Mouse (Mus musculus): Measurements from ENCODE around the gene Srsf9. TPM values are rescaled to one million over a fixed set of nuclear protein-coding genes. Genes with fewer than 3 reads are reported as not detected.
A peak's percentile ranks its signal among the peaks of the same experiment; 100 is the strongest.

The Srsf9 gene
- 86.0 and 90.6 TPM in 2 replicates for polyA plus RNA-seq (2015; fragmentation: Nextera tagmentation; extraction: Ambion mirVana)

DNA sequence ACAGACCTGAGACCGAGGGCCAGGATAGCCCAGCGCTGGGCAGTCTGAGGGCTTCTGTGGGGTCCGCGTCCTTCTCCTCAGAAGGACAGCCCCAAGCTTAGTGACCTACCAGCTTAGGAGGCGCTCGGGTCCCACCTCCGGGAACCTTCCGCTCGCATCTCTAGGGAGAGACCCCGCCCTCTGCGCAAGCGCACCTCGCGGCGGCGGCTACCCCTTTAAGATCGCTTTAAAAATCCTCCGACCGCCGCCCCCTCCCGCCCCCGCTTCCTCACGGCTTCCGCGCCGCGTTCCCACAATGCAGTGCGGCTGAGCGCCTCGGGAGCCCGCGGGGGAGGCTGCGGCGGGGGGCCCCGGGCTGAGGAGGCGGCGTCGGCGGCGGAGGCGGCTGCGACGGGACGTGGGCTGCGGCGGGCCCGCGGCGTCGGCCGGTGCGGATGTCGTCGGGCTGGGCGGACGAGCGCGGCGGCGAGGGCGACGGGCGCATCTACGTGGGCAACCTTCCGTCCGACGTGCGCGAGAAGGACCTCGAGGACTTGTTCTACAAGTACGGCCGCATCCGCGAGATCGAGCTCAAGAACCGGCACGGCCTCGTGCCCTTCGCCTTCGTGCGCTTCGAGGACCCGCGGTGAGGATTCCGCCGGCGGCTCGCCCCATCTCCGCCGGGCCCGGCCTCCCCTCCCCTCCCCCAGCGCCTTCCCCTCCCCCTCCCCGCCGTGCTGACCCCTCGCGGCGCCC, at the start of gene Srsf9:
TSS of gene Srsf9 (plus strand) at position 303 of the 735 bp plus-strand sequence.
- no peaks in the 10 kb centered on the region for H3K9me3 ChIP-seq (ENCODE audit: low read length)
- TF ChIP-seq CTCF (IDR thresholded peaks at IDR 0.05; ENCODE audit: low read depth): no peak
- TF ChIP-seq EP300 (IDR thresholded peaks at IDR 0.05; ENCODE audit: low read depth): no peak
- 1% methylated on average over 77 of the region's 97 CpGs for WGBS (ENCODE audit: insufficient replicate concordance)
- peak; percentile 97 for DNase-seq
- H3K4me2 ChIP-seq (ENCODE audit: low read depth, low read length): peak within 1 kb of the TSS; percentile 90
- no peaks in the 10 kb centered on the region for H3K27me3 ChIP-seq (ENCODE audit: insufficient read depth, low read length)
- H3K4me3 ChIP-seq (ENCODE audit: low read depth, low read length): peak within 1 kb of the TSS; percentile 85
- H3K27ac ChIP-seq (ENCODE audit: low read depth): peak within 1 kb of the TSS; percentile 61
- H3K9ac ChIP-seq (replicated peaks): peak within 1 kb of the TSS; percentile 82
- ATAC-seq: peak; percentile 93
- peaks cover 11% of the 10 kb centered on the region for H3K36me3 ChIP-seq (replicated peaks; ENCODE audit: insufficient read depth, low read length)
- peaks cover 8% of the 10 kb centered on the region for H3K4me1 ChIP-seq (ENCODE audit: insufficient read depth)

DNA sequence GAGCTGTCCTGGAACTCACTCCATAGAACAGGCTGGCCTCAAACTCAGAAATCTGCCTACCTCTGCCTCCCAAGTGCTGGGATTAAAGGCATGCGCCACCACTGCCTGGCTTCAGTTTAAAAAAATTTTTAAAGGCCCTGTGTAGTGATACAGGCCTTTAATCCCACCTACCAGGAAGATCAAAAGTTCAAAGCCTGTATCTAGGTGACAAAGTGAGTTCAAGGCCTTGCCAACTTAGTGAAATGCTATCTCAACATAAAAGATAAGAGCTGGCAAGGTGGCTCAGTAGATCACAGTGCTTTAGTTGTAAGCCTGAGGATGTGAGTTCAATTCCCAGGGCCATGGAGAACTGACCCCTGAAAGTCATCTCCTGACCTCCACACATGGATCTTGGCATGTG, 48.9 kb upstream of the Srsf9 start:
- no peak overlapping the region for H3K4me2 ChIP-seq (ENCODE audit: low read depth, low read length)
- no peak for TF ChIP-seq CTCF (IDR thresholded peaks at IDR 0.05; ENCODE audit: low read depth)
- TF ChIP-seq EP300 (IDR thresholded peaks at IDR 0.05; ENCODE audit: low read depth): no peak
- WGBS (ENCODE audit: insufficient replicate concordance): 60% methylated on average over 1 of the region's 1 CpGs

DNA sequence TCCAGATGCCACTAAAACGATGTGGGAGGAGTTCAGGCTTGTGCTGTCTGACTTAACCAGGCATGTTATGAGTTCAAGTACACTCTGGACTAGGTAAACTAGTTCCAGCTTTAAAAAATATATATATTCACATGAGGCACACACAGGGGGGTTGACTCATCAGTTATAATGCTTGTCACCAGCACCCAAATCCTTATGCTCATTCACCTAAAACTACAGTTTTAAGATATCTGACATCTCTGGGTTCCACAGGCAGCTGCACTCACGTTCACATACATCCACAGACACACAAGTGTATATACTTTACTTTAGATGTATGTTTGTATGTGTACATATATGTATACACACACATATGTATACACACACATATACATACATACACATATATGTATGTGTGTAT, 48.2 kb upstream of the Srsf9 start:
- Histone ChIP-seq H3K4me1 (ENCODE audit: insufficient read depth) (peaks cover 13% of the 10 kb centered on the region), H3K9me3 (ENCODE audit: low read length) (no peaks in the 10 kb centered on the region; the same call in 1 of the 2 replicates), H3K27ac (ENCODE audit: low read depth) (no peak overlapping the region), H3K27me3 (ENCODE audit: insufficient read depth, low read length) (no peaks in the 10 kb centered on the region), H3K9ac (replicated peaks) (no peak overlapping the region), H3K36me3 (replicated peaks; ENCODE audit: insufficient read depth, low read length) (peaks cover 6% of the 10 kb centered on the region; the same call in 1 of the 2 replicates), H3K4me3 (ENCODE audit: low read depth, low read length) (no peak overlapping the region), H3K4me2 (ENCODE audit: low read depth, low read length) (no peak overlapping the region)
- 62% methylated on average over 2 of the region's 2 CpGs for WGBS (ENCODE audit: insufficient replicate concordance)
- TF ChIP-seq CTCF (IDR thresholded peaks at IDR 0.05; ENCODE audit: low read depth) (no peak), EP300 (IDR thresholded peaks at IDR 0.05; ENCODE audit: low read depth) (no peak)
- DNase-seq (no peak), ATAC-seq (no peak)

More for the DNA sequence above, 48.9 kb upstream of the Srsf9 start:
- H3K4me1 ChIP-seq (ENCODE audit: insufficient read depth): peaks cover 17% of the 10 kb centered on the region
- DNase-seq (no peak), ATAC-seq (no peak)
- no peak overlapping the region for H3K4me3 ChIP-seq (ENCODE audit: low read depth, low read length)
- H3K36me3 ChIP-seq (replicated peaks; ENCODE audit: insufficient read depth, low read length): peaks cover under 1% of the 10 kb centered on the region; the same call in 1 of the 2 replicates
- H3K9ac ChIP-seq (replicated peaks): no peak overlapping the region
- H3K9me3 ChIP-seq (ENCODE audit: low read length): no peaks in the 10 kb centered on the region; the same call in 1 of the 2 replicates
- no peak overlapping the region for H3K27ac ChIP-seq (ENCODE audit: low read depth)
- no peaks in the 10 kb centered on the region for H3K27me3 ChIP-seq (ENCODE audit: insufficient read depth, low read length)

DNA sequence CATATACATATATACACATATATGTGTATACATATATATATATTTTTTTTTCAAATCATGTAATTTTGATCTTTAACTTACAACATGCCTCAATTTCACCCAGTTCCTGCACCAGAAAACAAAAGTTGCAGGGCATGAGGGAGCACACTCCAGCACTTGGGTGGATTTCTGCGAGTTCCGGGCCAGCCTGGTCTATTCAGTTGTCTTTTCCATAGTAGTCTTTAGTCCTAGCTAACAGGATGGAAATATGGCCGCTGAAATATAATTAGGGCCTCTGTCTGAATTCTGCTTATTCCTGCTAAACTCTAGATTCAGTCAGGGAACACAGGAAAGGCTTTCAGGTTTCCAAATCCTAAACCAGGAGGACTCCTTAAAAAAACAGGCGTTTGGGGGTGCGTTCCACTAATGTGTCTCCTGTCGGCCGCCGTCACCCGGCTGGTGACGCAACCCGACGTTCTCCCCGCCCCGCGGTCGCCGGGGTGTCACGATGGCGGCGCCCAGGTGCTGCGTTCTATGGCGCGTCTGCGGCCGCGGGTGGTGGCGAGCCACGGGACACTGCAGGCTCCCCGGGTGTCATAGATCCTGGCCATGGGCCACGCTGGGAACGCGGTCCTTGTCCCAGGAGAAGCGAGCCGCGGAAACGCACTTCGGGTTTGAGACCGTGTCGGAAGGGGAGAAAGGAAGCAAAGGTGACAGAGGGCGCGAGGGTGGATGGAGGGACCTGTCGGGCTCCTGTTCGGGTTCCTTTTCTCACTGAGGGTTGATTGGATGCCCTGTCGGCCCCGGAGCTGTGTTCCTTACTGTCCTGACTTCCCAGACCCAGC, 47.5 kb upstream of the Srsf9 start, which contains the start of gene Coq5:
TSS of gene Coq5 (plus strand) at position 441 of the 824 bp plus-strand sequence.
- Histone ChIP-seq H3K36me3 (replicated peaks; ENCODE audit: insufficient read depth, low read length) (peaks cover 11% of the 10 kb centered on the region; the same call in 1 of the 2 replicates), H3K9me3 (ENCODE audit: low read length) (no peaks in the 10 kb centered on the region; the same call in 1 of the 2 replicates), H3K9ac (replicated peaks) (peak within 1 kb of the TSS; percentile 94), H3K4me1 (ENCODE audit: insufficient read depth) (peaks cover 13% of the 10 kb centered on the region), H3K27ac (ENCODE audit: low read depth) (peak within 1 kb of the TSS; percentile 83), H3K4me3 (ENCODE audit: low read depth, low read length) (peak within 1 kb of the TSS; percentile 98), H3K4me2 (ENCODE audit: low read depth, low read length) (peak within 1 kb of the TSS; percentile 98), H3K27me3 (ENCODE audit: insufficient read depth, low read length) (no peaks in the 10 kb centered on the region)
- WGBS (ENCODE audit: insufficient replicate concordance): 4% methylated on average over 45 of the region's 45 CpGs
- ATAC-seq (peak; percentile 91), DNase-seq (peak; percentile 92)
- TF ChIP-seq CTCF (IDR thresholded peaks at IDR 0.05; ENCODE audit: low read depth) (no peak), EP300 (IDR thresholded peaks at IDR 0.05; ENCODE audit: low read depth) (peak; percentile 54; the same call in 1 of the 2 replicates)

DNA sequence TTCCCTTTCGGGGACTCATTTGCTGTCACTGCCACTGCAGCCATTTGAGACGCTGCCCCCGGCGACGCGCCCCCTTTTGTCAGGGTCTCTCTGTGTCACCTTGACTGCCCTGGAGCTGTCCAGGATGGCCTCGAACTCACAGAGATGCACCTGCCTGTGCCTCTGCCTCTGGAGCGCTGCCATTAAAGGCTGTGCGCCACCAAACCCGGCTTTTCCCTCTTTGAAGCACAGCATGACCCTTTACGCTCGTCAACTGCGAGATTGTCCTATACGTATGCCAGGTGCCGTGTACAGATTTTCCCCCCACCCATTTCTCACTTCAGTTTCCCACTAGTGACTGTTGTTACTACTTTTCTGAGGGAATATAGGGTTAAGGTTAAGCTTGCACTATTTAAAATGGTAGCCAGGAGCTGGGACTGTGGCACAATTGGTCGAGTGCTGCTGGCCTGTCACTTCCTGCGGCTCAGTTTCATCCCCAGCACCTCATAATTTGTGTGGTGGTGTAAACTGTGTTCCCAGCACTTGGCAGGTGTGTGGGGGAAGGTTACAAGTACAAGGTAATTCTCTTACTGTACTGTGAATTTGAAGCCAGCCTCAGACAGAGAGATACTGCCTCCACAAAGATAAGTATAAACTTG, 46.8 kb upstream of the Srsf9 start:
- Histone ChIP-seq H3K4me3 (ENCODE audit: low read depth, low read length) (peak overlapping the region; percentile 98), H3K9ac (replicated peaks) (peak overlapping the region; percentile 94), H3K4me2 (ENCODE audit: low read depth, low read length) (peak overlapping the region; percentile 98), H3K4me1 (ENCODE audit: insufficient read depth) (peaks cover 11% of the 10 kb centered on the region), H3K36me3 (replicated peaks; ENCODE audit: insufficient read depth, low read length) (peaks cover 13% of the 10 kb centered on the region; the same call in 1 of the 2 replicates), H3K27ac (ENCODE audit: low read depth) (peak overlapping the region; percentile 83), H3K27me3 (ENCODE audit: insufficient read depth, low read length) (no peaks in the 10 kb centered on the region), H3K9me3 (ENCODE audit: low read length) (no peaks in the 10 kb centered on the region; the same call in 1 of the 2 replicates)
- DNase-seq: peak; percentile 46
- TF ChIP-seq EP300 (IDR thresholded peaks at IDR 0.05; ENCODE audit: low read depth) (no peak), CTCF (IDR thresholded peaks at IDR 0.05; ENCODE audit: low read depth) (no peak)
- 4% methylated on average over 17 of the region's 17 CpGs for WGBS (ENCODE audit: insufficient replicate concordance)
- ATAC-seq: peak; percentile 41
